In genomic region chr11:54028044-54028951, GRCm38 (mm10) we compare ENCODE assay signal across 8 mouse cellular contexts. TPM values are rescaled to one million over a fixed set of nuclear protein-coding genes. Genes with fewer than 3 reads are reported as not detected.
A peak's percentile ranks its signal among the peaks of the same experiment; 100 is the strongest.
DNase-seq lines count a peak whose midpoint lies in the region; ATAC-seq and TF ChIP-seq lines count a peak whose summit lies in the region.

Gene Slc22a4, minus strand, starts transcription at chr11:54028090.

- no peak within 1 kb of the TSS for H3K27ac ChIP-seq in lung, postnatal 0 days (ENCODE audit: low read length)

- WGBS in lung, postnatal 0 days: 3% methylated on average over 61 of the region's 61 CpGs

- no peak for TF ChIP-seq EP300 in lung, postnatal 0 days (IDR thresholded peaks at IDR 0.05)

- peak within 1 kb of the TSS; percentile 63 for H3K4me2 ChIP-seq in lung, postnatal 0 days (replicated peaks; ENCODE audit: low read depth, low read length)

- DNase-seq in Patski (ENCODE audit: low read depth, low spot score): no peak
- DNase-seq in cerebellum, adult 9-11 months: peak; percentile 90
- DNase-seq in layer of hippocampus, postnatal 10 days (ENCODE audit: low spot score in 2 of 2): peak; percentile 63 to 74
- peak; percentile 87 for DNase-seq in lung, postnatal 0 days (ENCODE audit: low spot score)
- peak; percentile 79 for DNase-seq in ovary, adult 18-20 months (ENCODE audit: low spot score)
- DNase-seq in thymus, postnatal 14 days: peak; percentile 30

- H3K4me1 ChIP-seq in lung, postnatal 0 days (ENCODE audit: insufficient read depth, low read depth, low read length): peaks cover 5% of the 10 kb centered on the region; the same call in 1 of the 2 replicates

- no peaks in the 10 kb centered on the region for H3K9me3 ChIP-seq in lung, postnatal 0 days (ENCODE audit: low read length)

- no peak for TF ChIP-seq CTCF in Patski (IDR thresholded peaks at IDR 0.05)
- TF ChIP-seq CTCF in lung, postnatal 0 days (IDR thresholded peaks at IDR 0.05): peak; percentile 55

- no peaks in the 10 kb centered on the region for H3K36me3 ChIP-seq in lung, postnatal 0 days (ENCODE audit: insufficient read depth, low read length)

- peak within 1 kb of the TSS; percentile 34 for H3K4me3 ChIP-seq in lung, postnatal 0 days (ENCODE audit: low read depth, low read length)

- in situ Hi-C loops in Patski (cut with MboI; ENCODE audit: low pct_unique_long_range_greater_than_20kb): no loop called here

- peak; percentile 76 for ATAC-seq in Patski
- ATAC-seq in frontal cortex, adult (ENCODE audit: low TSS enrichment): peak; percentile 77
- ATAC-seq in hematopoietic stem cell, adult 5-6 weeks (replicated peaks in 1 of 2; ENCODE audit: insufficient read depth in 1 of 2, low FRiP score in 2 of 2, low TSS enrichment in 1 of 2, low read depth in 1 of 2, poor library complexity in 2 of 2, severe bottlenecking in 2 of 2): peak; percentile 75 to 81
- ATAC-seq in lung, postnatal 0 days: peak; percentile 95

- 0 out of 2 replicates have a peak within 1 kb of the TSS, but pooled peaks have one; percentile 16 for H3K9ac ChIP-seq in lung, postnatal 0 days (replicated peaks; ENCODE audit: low read depth)

- POLR2A ChIA-PET in Patski (lab: Charles Lee): no interaction called here

- CTCF ChIA-PET in Patski (lab: Charles Lee): interaction anchor here (1.4 to 1.5 kb wide), 3 partner anchors 26 to 32 kb away, joined by 3 to 4 read pairs (median 3); no protein-coding TSS in a partner anchor

- H3K27me3 ChIP-seq in Patski: no peaks in the 10 kb centered on the region
- H3K27me3 ChIP-seq in lung, postnatal 0 days (replicated peaks; ENCODE audit: insufficient read depth, low read length): 0 out of 2 replicates have a peak, but pooled peaks cover 5% of the 10 kb centered on the region

RNA-seq across cellular contexts. Expression of gene Slc22a4, which starts in this region (rescaled TPM):
- 42.3 TPM for polyA plus RNA-seq in Patski (2021)
- total RNA-seq in hematopoietic stem cell, adult 5-6 weeks (2017): 1.3 and 9.5 TPM in 2 replicates
- total RNA-seq in layer of hippocampus, postnatal 10 days (2021): 1 to 10 TPM; 6.7 to 7.6 TPM
- polyA plus RNA-seq in lung, postnatal 0 days (2015; fragmentation: Nextera tagmentation; extraction: Ambion mirVana): 0.70 and 1.1 TPM in 2 replicates

Comparison
In these comparisons a context has a peak if more than half of its experiments do, and no peak if none do; other contexts are left out.
1. RNA of gene Slc22a4 (polyA plus RNA-seq): 42.3 TPM in Patski (single experiment); 0.70 to 1.1 TPM in lung, postnatal 0 days; every median in the first group is over 10 times any median in the second.
2. Peak in every context shown above with its lines, with median percentiles within 50 percentile points of each other: ATAC-seq.